Comparison of ENCODE assay signal across 18 mouse cellular contexts in genomic region chr3:82382325-82382724, GRCm38 (mm10). TPM values are rescaled to one million over a fixed set of nuclear protein-coding genes. Genes with fewer than 3 reads are reported as not detected.
A peak's percentile ranks its signal among the peaks of the same experiment; 100 is the strongest.
DNase-seq lines count a peak whose midpoint lies in the region; ATAC-seq and TF ChIP-seq lines count a peak whose summit lies in the region.
"Had no signal": no experiment of that assay in that cellular context is flagged by ENCODE, and none has a peak within 500 bp of the region (broad histone marks: within the 10 kb centered on the region; RNA-seq: fewer than 3 reads in every experiment).

No protein-coding gene starts in this region.

- H3K9me3 ChIP-seq in embryonic facial prominence, embryonic 11.5 days (replicated peaks; ENCODE audit: control insufficient read depth, low read length): no peaks in the 10 kb centered on the region
- no peaks in the 10 kb centered on the region for H3K9me3 ChIP-seq in embryonic facial prominence, embryonic 10.5 days
- no peaks in the 10 kb centered on the region for H3K9me3 ChIP-seq in ES-E14 (ENCODE audit: control insufficient read depth, insufficient read depth, low read depth, low read length)
- no peaks in the 10 kb centered on the region for H3K9me3 ChIP-seq in forebrain, embryonic 13.5 days (replicated peaks)
- H3K9me3 ChIP-seq: heart, embryonic 15.5 days; kidney, embryonic 15.5 days had no signal

- no peak overlapping the region for H3K4me3 ChIP-seq in embryonic facial prominence, embryonic 11.5 days (ENCODE audit: low read depth, low read length)
- H3K4me3 ChIP-seq in embryonic facial prominence, embryonic 10.5 days: no peak overlapping the region
- no peak overlapping the region for H3K4me3 ChIP-seq in ES-E14 (ENCODE audit: insufficient read depth in 1 of 2, low read depth in 1 of 2, low read length in 2 of 2, poor library complexity in 1 of 2, severe bottlenecking in 1 of 2)
- H3K4me3 ChIP-seq in forebrain, embryonic 13.5 days: no peak overlapping the region
- H3K4me3 ChIP-seq: heart, embryonic 15.5 days; hindbrain, embryonic 10.5 days; kidney, embryonic 15.5 days had no signal

- no peak overlapping the region for H3K9ac ChIP-seq in embryonic facial prominence, embryonic 11.5 days (replicated peaks; ENCODE audit: low read length)
- no peak overlapping the region for H3K9ac ChIP-seq in ES-E14 (ENCODE audit: insufficient read depth, low read depth, low read length, poor library complexity, severe bottlenecking)
- H3K9ac ChIP-seq in forebrain, embryonic 13.5 days: no peak overlapping the region
- H3K9ac ChIP-seq: heart, embryonic 15.5 days; kidney, embryonic 15.5 days; lung, embryonic 14.5 days had no signal

- H3K4me2 ChIP-seq in embryonic facial prominence, embryonic 11.5 days (ENCODE audit: low read depth, low read length): no peak overlapping the region
- no peak overlapping the region for H3K4me2 ChIP-seq in forebrain, embryonic 13.5 days
- H3K4me2 ChIP-seq: heart, embryonic 15.5 days; kidney, embryonic 15.5 days; lung, embryonic 14.5 days had no signal

- DNase-seq in embryonic facial prominence, embryonic 11.5 days (ENCODE audit: low spot score): no peak
- DNase-seq in embryonic facial prominence, embryonic 10.5 days (ENCODE audit: low spot score): no peak
- DNase-seq in ES-E14 (ENCODE audit: low read depth, low spot score): peak; percentile 47
- peak; percentile 41 for DNase-seq in adrenal gland, postnatal 14 days
- DNase-seq in spleen, postnatal 36 days (ENCODE audit: low spot score in 2 of 2): no peak
- DNase-seq in left cerebral cortex, adult 11 months (ENCODE audit: low spot score): no peak
- DNase-seq in right cerebral cortex, adult 18-20 months: no peak
- DNase-seq: B cell, adult 2 months; heart, adult 11 months; liver; lung, embryonic 14.5 days; midbrain, embryonic 14.5 days had no signal

- WGBS in embryonic facial prominence, embryonic 11.5 days: 53% methylated on average over 11 of the region's 11 CpGs
- 60% methylated on average over 11 of the region's 11 CpGs for WGBS in embryonic facial prominence, embryonic 10.5 days
- WGBS in forebrain, embryonic 13.5 days: 47% methylated on average over 11 of the region's 11 CpGs

- ATAC-seq in embryonic facial prominence, embryonic 11.5 days (replicated peaks; ENCODE audit: insufficient number of reproducible peaks, low FRiP score, low TSS enrichment, low read depth): 0 out of 2 replicates have a peak, but pooled peaks have one; percentile 62
- peak; percentile 73; the same call in 1 of the 2 replicates for ATAC-seq in forebrain, embryonic 13.5 days

- no peaks in the 10 kb centered on the region for H3K36me3 ChIP-seq in embryonic facial prominence, embryonic 11.5 days (replicated peaks; ENCODE audit: control insufficient read depth, insufficient read depth, low read depth, low read length)
- H3K36me3 ChIP-seq in embryonic facial prominence, embryonic 10.5 days (replicated peaks): peaks cover 73% of the 10 kb centered on the region
- H3K36me3 ChIP-seq in ES-E14 (ENCODE audit: control insufficient read depth, insufficient read depth, low read length, poor library complexity, severe bottlenecking): peaks cover 12% of the 10 kb centered on the region; the same call in 1 of the 2 replicates
- peaks cover 63% of the 10 kb centered on the region for H3K36me3 ChIP-seq in forebrain, embryonic 13.5 days (ENCODE audit: poor library complexity, severe bottlenecking)

- H3K27ac ChIP-seq in embryonic facial prominence, embryonic 11.5 days (replicated peaks; ENCODE audit: low read depth, low read length): no peak overlapping the region
- no peak overlapping the region for H3K27ac ChIP-seq in embryonic facial prominence, embryonic 10.5 days (replicated peaks)
- H3K27ac ChIP-seq in ES-E14 (ENCODE audit: insufficient read depth, low read depth, low read length, poor library complexity, severe bottlenecking): no peak overlapping the region
- no peak overlapping the region for H3K27ac ChIP-seq in forebrain, embryonic 13.5 days
- H3K27ac ChIP-seq: heart, embryonic 15.5 days; hindbrain, embryonic 10.5 days; kidney, embryonic 15.5 days; macrophage had no signal

- no peaks in the 10 kb centered on the region for H3K4me1 ChIP-seq in embryonic facial prominence, embryonic 11.5 days (ENCODE audit: control insufficient read depth, insufficient read depth, low read length)
- peaks cover 4% of the 10 kb centered on the region for H3K4me1 ChIP-seq in embryonic facial prominence, embryonic 10.5 days
- H3K4me1 ChIP-seq in ES-E14 (ENCODE audit: control insufficient read depth in 2 of 2, insufficient read depth in 2 of 2, low read length in 2 of 2, poor library complexity in 1 of 2): peaks cover 0 to 8% of the 10 kb centered on the region in 2 experiments; a peak in 1 of 4 replicates
- no peaks in the 10 kb centered on the region for H3K4me1 ChIP-seq in forebrain, embryonic 13.5 days
- H3K4me1 ChIP-seq: heart, embryonic 15.5 days; hindbrain, embryonic 10.5 days; kidney, embryonic 15.5 days had no signal

- H3K27me3 ChIP-seq in embryonic facial prominence, embryonic 11.5 days (ENCODE audit: control insufficient read depth, insufficient read depth, low read length): no peaks in the 10 kb centered on the region
- no peaks in the 10 kb centered on the region for H3K27me3 ChIP-seq in embryonic facial prominence, embryonic 10.5 days (replicated peaks; ENCODE audit: low read depth, poor library complexity, severe bottlenecking)
- no peaks in the 10 kb centered on the region for H3K27me3 ChIP-seq in forebrain, embryonic 13.5 days
- H3K27me3 ChIP-seq: heart, embryonic 15.5 days; kidney, embryonic 15.5 days had no signal

- in situ Hi-C loops in ES-E14 (cut with MboI; ENCODE audit: low sequenced_read_pairs in 2 of 2, unreplicated experiment in 2 of 2): no loop called here

TF ChIP-seq in ES-E14, 5 proteins besides CTCF, POLR2A, EP300 and RAD21:
- no peak for TF ChIP-seq CHD2 (IDR thresholded peaks at IDR 0.05; ENCODE audit: low read depth, low read length)

RNA-seq across cellular contexts. Expression of gene Map9, which starts 24.5 kb away (rescaled TPM):
- 10.0 and 13.6 TPM in 2 replicates for polyA plus RNA-seq in embryonic facial prominence, embryonic 11.5 days (2014; fragmentation: Nextera tagmentation; extraction: Ambion mirVana)
- 7.1 and 8.5 TPM in 2 replicates for polyA plus RNA-seq in embryonic facial prominence, embryonic 10.5 days (2016; fragmentation: Nextera tagmentation; extraction: Ambion mirVana)
- 4.3 and 5.7 TPM in 2 replicates for total RNA-seq in ES-E14 (2012; rRNA removed)
- 4.2 and 5.0 TPM in 2 replicates for total RNA-seq in adrenal gland, postnatal 14 days (2021)
- 42.5 and 52.1 TPM in 2 replicates for polyA plus RNA-seq in forebrain, embryonic 13.5 days (2015; fragmentation: Nextera tagmentation; extraction: Ambion mirVana)
- total RNA-seq: MEL had no signal

Comparison
In these comparisons a context has a peak if more than half of its experiments do, and no peak if none do; other contexts are left out.
1. DNase-seq: peak in ES-E14 (single experiment) and adrenal gland, postnatal 14 days (single experiment); none in embryonic facial prominence, embryonic 11.5 days (single experiment), embryonic facial prominence, embryonic 10.5 days (single experiment), spleen, postnatal 36 days (0 of 2), left cerebral cortex, adult 11 months (single experiment) and right cerebral cortex, adult 18-20 months (single experiment).